Mouse (Mus musculus) lung, postnatal 14 days (tissue): ENCODE results near the gene Cntnap2.
"Not testable (repeated sequence)": the region's sequence is repeated elsewhere in the genome, so short reads cannot be mapped to it uniquely, and the experiment has no call there.

Experiments
- DNase-seq: peaks from one replicate; pipeline ENCODE4 v3.0.0; 2021

Cntnap2 gene

DNA sequence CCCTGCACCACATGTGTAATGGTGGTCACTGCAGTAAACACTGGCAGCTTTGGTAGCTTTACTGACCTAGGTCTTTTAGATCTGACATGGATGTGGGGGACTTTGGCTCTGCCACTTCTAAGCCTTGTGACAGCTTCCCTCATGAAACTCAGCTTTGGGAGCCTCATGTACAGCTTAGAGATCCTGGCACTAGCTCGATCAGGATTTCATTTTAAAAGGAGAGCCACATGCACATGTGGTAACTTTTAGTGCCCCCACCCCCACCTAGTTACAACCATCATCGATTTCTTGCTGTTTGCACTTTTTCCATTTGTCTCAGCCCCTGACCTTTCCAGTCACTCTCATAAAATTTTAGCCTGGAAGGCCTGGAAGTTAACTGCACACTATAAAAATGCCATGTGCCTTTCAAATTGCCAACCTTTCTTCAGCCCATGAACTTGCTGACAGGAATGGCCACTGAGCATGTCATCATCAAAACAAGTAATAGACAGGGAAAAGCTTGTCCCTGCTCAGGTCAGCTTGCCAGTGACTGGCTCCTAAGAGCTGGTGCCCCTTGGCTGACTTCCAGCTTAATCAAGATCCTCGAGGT lies 2197.9 kb downstream of the Cntnap2 start:
- DNase-seq, result no peak

DNA sequence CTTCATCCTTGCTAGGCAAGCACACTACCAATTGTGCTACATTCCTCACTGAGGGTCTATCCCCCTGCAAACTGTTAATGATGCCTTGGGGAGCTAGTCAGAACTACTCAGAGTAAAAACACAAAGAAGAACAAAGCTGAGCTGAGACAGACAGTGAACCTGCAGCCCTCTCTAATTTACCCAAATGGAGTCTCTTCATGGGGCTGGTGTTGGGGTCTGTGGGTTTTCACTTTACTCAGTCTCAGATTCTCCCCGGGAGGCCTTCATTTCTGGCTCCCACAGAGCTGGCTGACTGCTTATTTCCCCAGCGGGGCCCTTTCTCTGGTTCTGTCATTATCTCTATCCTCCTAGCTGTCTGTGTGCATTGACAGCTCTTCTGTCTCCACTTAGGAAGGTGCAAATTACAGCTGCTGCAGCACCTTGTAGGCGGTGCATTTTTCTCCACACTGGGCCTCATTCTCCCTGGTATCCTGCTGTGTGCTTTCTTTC lies 2200.5 kb downstream of the Cntnap2 start:
- DNase-seq, result no peak

DNA sequence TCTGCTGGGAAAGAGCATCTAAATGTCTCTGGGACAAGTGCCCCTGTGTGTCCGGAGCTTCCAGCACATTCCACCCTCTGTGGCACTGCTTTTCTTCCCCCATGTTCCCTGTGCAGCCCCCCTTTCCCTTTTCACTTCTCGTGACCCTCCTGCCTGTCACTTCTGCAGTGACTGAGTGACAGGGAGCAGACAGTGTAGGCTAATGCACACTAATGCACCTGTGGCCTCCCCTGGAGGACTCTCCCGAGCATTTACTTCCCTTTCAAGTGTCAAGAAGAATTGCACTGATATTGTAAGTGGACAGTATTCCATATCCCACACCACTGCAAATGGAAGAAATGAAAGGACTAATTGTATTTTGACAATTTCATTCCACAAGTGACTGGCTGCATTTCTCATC lies 2208.1 kb downstream of the Cntnap2 start:
- DNase-seq, result no peak

DNA sequence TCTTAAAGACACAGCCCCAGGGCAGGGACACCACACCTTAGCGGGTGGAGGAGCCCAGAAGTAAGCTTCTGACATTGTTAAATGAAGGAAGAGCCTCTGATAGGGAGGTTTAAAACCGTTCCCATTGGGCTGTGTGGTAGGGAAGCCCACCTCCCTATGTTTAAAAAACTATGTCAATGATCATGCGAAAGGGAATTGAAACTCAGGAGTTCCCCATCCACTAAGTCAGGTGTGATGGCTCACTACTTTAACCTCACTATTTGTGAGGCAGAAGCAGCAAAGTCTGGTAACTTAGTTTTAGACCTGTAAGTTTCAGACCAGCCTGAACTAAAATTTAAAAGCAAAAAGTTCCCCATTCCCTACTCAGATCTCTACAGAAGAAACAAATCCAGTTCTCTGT lies 2210.3 kb downstream of the Cntnap2 start:
- DNase-seq, result no peak

DNA sequence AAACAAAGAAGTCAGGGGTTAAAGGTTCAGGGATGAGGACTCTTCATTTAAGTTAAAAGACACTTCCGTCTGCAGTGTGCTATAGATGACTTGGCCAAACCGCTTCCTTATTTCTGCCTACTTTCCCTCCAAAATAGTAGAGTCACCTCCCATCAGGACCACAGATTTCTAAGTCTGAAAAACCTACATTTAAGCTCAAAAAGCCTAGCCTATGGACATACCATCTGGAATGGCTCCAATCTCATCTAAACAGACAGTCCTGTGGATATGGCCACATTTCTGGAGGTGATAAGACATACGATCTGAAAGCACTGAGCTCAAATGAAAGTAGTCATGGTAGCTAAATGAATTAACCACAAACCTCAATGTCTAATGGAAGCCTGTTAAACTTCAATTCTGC lies 2212.4 kb downstream of the Cntnap2 start:
- no peak for DNase-seq

DNA sequence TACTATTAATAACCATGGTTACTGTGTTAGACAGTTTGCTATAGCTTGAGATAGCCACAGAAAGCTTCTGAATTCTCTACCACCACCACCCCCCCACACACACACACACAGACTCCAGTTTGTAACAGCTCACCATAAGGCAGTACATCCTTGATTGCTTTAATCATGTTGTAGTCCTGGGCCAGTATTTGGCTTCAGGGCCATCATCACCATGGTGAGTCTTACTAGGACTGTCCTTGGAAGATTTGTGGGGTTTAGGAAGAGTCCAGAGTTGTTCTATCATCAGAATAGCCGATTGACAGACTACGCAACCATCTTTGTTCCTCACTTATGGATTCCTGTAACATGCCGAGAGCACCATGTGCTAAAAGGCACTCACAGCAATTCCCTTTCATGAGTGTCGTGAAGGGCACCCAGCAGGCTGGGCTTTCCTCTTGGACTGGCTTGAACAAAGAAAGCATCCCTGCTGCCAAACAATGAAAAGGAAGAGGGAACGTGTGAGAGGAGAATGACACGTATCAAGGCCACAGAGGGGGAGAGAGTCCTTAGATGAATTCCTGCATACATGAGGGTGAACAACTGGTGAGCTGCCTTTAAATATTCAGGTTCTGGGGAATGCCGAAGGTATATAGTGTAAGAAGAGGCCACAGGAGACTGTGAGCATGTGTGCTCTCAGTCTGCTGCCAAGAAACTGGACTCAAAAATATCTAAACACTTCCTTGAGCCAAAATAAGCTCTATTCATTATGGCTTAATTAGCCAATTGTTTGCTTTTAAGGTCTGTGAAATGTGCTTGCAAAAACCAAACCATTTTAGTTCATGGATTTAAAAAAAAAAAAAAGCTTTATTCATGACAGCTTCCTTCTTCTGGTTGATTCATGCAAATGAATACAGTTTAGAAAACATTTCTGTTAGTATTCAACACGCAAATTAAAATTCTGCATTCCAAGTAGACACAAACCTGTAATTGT lies 2213.7 kb downstream of the Cntnap2 start:
- DNase-seq, result no peak

DNA sequence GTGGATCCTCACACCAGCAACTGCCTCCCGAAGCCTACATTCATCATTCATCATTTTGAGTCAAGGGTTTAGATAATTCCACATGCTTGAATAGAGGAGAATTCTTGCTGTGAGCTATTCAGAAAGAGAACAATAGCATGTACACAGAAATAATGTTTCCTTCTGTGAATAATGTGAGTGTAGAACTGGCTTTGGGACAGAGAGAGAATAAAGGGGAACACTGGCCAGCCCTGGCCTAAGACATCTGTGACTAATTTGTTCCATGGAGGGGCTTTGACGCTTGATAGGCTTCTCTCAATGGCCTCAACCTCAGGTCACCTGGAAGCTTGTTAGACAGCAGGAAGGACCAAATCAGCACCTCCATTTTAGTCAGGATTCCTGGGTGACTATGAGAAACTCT lies 2215.9 kb downstream of the Cntnap2 start:
- DNase-seq, result no peak

DNA sequence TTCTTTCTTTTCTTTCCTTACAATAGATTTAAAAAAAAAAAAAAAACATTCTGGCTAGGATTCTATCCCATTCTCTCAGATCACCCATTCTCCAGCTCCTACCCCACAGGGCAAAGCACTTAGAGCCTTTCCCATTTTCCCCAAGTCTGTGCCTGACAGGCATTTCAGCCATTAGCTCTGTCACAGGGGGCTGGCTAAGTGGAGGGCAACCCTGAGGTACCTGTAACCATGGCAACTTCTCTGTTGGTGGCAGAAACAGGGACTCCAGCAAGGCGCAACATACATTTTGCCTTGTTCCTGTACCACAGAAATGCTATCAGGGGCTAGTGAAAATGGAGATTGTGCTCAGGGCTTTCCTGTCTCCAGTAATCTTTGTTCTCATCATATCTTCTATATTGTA lies 2220.0 kb downstream of the Cntnap2 start:
- no peak for DNase-seq

DNA sequence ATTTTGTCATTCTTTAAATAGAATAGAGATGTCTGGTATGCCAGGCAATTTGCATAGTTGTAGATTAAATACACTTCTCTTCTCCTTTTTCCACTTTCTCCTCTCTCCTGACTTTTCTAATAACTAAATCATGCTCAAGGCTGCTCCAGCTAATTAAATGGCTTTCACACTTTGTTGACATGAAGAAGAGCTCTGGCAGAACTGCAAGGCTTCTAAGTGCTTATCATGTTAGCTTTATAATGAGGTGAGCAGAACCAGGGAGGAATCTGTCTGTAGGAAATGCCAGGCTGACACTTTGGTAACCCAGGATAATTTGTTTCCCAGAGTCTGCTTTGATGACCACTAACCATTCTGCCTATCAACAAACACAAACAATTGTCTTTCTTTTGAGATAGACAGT lies 2222.4 kb downstream of the Cntnap2 start:
- no peak for DNase-seq

DNA sequence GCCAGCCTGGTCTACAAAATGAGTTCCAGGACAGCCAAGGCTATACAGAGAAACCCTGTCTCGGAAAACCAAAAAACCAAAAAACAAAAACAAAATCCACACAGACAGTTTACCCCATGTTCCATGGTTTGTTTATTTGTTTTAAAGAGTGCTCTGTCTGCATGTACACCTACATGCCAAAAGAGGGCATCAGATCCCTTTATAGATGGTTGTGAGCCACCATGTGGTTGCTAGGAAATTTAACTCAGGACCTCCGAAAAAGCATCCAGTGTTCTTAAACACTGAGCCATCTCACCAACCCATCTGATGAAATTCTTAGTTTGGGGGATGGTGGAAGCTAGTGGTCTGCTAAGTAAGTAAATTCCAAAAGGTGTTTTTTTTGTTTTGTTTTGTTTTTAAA lies 2225.6 kb downstream of the Cntnap2 start:
- DNase-seq, result no peak

DNA sequence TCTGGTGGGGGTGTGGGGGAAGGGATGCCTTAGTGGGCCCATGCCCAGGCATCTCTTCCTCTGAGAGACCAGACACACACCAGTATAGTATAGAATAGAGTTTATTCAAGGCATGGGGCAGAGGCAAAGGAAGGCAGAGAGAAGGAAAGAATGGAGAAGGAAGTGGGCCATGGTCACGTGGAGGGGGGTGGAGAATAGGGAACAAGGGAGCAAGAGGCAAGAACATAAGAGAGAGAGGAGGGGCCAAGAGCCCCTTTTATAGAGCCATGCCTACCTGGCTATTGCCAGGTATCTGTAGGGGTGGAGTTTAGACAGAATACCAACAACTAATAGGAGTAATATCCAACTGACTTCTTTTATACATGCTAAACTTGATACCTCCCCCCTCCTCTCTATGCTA lies 2226.6 kb downstream of the Cntnap2 start:
- no peak for DNase-seq

DNA sequence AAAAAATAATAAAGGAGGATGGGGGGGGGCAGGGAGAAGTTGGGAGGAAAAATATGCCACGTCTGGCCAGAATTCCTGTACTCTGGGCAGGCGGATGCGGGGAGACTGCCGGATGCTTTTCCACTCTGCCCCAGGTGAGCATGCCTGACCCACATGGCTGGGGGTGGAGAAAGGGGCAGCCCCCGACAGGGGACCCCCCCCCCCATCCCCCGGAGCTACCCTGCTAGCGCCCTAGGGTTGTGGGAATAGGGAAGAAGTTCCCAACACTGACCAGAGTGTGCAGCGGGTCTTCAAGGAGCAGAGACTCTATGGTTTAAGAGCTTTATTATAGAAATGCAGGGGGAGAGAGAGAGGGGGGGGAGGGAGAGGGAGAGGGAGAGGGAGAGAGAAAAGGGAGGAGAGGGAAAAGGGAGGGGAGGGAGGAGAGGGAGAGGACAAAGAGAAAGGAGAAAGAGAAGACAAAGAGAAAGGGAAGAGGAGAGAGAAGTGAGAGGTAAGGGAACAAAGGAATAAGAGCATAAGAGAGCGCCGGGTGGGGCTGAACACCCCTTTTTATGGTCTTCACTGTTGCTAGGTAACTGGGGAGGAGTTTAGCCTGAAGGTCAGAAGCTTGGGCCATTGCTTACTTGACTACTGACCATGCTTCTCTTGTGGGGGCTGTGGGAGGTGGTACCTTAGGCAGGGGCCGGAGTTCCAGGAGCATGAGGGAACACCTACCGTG lies 2227.2 kb downstream of the Cntnap2 start:
- not testable (repeated sequence) for DNase-seq

DNA sequence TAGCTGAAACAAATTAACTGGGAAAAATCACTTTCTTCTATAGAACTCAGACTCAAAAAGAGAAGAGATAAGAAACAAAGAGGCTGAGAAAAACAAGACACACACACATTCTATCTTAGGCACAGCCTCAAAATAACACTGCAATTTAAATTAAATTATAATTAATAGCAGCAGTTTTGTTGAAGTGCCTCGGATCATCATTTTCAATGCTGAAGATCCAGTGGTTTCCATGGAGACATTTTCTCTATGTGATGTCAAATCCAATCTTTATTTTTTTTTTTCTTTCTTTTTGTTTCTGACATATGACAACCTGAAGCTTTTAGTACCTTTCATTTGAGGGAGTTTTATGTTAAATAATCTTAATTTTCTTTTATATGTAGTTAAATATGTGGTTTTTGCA lies 2228.6 kb downstream of the Cntnap2 start:
- DNase-seq, result no peak

DNA sequence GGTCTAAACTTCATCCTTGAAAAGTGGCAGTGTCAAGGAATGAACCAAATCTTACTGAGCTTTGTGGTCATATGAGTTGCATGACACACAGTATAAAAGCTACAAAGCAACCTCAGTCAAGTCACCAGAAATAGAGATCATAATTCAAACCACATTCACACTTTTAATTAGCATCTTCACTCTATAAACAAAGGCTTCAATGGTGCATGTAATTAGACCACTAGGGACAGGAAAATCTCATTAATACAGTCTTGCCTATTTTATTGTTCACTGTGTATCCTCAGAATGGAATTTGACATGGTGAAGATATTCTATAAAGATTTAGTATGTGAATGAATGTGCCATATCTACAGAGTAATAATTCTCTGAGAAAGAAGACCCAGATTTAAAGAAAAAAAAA lies 2232.8 kb downstream of the Cntnap2 start:
- no peak for DNase-seq

DNA sequence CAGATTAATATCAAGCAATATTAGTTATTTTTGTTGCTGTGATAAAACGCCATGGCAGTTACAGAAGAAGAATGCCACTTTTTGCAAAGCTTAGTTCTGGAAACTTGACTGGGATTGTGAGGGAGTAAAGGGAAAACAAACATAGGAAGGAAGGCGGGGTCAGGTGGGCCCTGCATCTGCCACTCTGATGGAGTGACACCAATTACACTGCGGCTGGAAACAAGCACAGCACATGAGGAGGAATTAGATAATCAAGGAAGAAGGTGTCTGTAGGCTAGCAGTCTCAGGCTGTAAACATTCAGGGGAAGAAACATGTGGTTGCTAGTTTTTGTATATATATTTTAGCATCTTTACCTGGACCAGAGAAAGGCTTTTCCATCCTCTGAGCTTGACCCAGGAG lies 2233.3 kb downstream of the Cntnap2 start:
- no peak for DNase-seq

DNA sequence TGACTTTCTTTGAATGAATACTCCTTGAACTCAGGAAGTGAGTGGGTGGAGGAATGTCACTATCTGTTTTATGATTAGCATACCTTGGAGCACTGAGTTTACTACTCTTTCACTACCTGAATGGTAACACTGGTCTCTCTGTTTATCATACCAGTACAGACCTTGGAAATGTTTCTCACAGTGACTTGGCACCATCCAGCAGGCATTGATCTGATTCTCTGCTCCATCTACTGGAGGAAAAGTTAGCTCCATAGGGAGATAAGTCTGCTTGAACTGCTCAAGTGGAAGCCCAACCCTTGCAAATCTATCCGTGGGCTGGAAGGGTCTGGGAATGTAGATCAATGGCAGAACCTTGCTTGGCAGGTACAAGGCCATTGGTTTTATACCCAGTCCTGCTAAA lies 2235.3 kb downstream of the Cntnap2 start:
- no peak for DNase-seq

DNA sequence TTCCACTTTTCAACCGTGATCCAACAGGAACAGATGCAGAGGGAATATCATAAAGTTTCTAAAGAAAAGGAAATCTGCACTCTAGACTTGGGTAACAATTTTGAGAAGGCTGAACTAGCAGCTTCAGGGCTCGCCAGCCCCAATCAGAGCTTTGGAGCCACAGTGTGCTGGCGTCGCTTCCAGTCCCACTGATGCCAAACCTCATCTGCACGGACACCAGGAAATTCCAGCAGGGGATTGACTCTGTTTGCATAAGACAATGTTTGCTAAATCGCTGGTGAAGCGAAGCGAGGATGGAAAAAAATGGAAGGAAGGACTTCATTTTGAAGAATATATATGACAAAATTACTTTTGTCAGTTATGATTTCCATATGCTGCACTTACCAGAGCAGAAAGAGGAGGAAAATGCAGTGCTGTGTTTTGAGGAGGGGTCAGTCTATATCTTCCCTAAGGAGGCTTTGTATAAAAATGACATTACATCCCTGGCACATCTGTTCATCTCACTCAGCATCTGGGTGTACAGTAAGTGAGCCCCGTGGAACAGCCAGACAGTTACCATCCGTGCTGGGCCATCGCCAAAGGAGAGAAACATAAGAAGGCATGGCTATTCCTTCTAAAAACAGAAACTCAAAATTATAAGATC lies 2245.8 kb downstream of the Cntnap2 start:
- no peak for DNase-seq

DNA sequence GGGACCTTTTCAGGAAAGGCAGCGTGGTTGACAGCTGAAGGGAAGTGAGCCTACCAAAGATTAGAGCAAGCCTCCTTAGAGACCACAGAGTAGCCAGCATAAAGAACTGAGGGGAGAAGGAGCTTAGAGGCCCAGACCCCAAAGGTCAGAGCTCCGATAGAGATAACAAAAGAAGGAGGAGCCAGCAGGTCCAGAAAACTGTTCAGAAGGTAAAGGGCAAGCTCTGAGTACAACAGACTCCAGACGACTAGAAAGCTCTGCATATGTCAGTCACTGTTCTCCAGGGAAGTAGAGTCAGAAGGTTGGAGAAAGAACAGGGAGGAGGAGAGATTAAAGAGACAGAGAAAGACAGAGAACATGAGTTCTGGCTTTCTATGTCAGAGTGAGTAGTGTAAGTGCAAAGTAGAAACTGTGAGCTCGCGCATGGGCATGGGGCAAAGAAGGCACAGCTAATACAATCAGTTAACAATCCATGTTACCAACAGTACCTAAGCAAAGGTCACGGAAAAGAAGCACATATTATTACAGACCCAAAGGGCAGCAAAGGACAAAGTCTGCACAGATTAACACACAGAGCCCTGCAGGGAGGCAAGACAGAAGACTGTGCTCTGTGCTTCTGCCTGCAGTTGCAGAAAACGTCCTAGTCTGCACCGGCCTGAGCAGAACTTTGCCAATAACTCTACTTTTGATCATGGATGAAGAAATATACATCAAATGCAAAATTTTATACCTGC lies 2247.1 kb downstream of the Cntnap2 start:
- DNase-seq, result no peak

DNA sequence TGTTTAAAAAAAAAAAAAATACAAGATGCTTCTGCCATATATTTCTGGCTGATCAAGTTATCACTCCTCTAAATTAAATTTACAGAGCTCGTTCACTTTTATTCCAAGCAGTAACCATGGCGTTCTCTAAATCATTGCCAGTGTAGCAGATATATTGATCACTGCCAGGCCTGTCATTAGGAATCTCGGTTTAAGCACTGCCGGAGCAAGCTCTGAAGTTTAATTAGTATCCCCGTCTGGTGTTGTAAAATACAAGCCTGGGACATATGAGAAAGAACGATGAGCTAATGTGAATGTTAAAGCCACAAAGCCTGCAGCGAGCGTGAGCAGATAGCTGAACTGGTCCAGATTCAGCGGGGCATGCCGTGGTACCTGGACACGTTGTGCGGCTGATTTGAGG lies 2247.8 kb downstream of the Cntnap2 start:
- no peak for DNase-seq

DNA sequence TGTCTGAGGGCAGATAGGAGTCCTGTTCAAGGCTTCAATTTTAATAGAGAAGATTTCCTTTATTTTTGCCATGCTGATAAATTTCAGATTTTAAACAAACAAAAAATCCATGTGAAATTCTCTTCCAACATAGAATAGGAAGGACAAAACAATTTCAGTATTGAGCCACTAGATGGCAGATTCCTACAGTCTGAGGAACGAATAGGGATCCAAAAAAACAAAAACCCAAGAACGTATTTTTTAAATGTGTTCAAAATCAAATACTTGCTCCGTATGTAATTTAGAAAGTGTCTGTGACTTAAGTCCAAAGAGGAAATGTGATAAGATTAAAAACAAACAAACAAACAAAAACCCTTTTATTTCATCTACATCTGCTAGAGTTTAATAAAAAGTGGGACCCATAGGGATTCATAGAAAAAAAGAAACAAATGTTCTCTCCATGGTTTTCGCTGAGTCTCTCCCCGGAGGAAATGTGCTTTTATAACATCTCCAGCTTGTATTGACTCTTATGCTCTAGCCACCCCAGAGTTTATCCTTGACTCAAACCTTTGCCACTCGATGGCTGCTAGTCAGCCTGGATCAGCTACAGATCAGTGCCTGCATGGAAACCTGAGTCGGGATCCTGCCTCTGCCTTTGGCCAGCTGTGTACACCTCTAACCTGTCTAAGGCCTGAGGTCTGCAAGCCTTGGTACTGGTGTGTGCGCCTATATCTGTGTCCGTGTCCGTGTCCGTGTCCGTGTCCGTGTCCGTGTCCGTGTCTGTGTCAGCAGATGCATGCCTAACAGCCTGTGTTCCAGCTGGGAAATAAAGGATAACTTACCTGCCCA lies 2255.6 kb downstream of the Cntnap2 start:
- no peak for DNase-seq

DNA sequence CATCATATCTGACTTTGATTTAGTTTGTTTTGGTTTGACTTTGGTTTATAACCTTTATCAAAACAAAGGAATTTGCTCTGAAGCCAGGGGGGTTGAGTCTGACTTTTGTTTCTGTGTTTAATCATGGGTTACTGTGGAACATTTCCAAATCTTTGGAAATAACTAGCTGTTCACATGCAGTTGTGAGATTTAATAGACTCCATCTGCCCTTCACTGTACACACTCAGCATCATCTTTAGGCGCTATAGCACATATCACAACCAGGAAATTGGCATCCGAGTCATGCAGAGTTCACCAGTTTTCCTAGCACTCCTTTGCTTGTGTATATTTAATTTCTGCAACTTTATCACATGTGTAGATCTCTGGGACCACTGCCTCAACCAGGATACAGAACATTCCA lies 2256.3 kb downstream of the Cntnap2 start:
- DNase-seq, result no peak

DNA sequence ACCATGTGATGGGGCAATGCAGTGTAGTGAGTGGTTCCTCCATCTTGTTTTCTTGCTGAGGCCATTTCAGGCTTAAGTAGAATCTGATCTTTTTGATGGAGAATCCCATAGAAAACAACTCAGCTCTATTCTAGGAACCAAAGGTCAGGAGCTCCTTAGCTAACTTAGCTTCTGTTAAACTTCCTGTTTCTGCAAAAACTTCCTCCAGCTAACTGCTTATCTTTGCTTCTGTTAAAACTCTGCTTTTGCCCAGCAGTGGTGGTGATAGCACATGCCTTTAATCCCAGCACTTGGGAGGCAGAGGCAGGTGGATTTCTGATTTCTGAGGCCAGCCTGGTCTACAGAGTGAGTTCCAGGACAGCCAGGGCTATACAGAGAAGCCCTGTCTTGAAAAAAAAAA lies 2258.1 kb downstream of the Cntnap2 start:
- DNase-seq, result no peak
